Mouse (Mus musculus) myocyte (in vitro differentiated cells): Measurements from ENCODE around the gene Cav1.

Experiments used
- MAX ChIP-seq: IDR thresholded peaks from one replicate; pipeline ENCODE4 v1.6.1; 2011; ENCODE audit warnings: low read depth, mild to moderate bottlenecking, control low read depth
- POLR2A ChIP-seq: IDR thresholded peaks from one replicate; pipeline ENCODE4 v1.6.1; 2011; ENCODE audit warnings: low read depth, mild to moderate bottlenecking, control low read depth, moderate library complexity; ENCODE audit not compliant: insufficient read length
- SRF ChIP-seq: IDR thresholded peaks from one replicate; pipeline ENCODE4 v1.6.1; 2011; ENCODE audit warnings: low read depth; ENCODE audit not compliant: control insufficient read depth, insufficient read length
- TCF12 ChIP-seq: IDR thresholded peaks from one replicate; pipeline ENCODE4 v1.6.1; 2011; ENCODE audit warnings: mild to moderate bottlenecking, control low read depth; ENCODE audit not compliant: poor library complexity, insufficient read depth, severe bottlenecking
- TCF3 ChIP-seq: IDR thresholded peaks from one replicate; pipeline ENCODE4 v1.6.1; 2011; ENCODE audit warnings: low read depth, control low read depth; ENCODE audit not compliant: insufficient read length

DNA sequence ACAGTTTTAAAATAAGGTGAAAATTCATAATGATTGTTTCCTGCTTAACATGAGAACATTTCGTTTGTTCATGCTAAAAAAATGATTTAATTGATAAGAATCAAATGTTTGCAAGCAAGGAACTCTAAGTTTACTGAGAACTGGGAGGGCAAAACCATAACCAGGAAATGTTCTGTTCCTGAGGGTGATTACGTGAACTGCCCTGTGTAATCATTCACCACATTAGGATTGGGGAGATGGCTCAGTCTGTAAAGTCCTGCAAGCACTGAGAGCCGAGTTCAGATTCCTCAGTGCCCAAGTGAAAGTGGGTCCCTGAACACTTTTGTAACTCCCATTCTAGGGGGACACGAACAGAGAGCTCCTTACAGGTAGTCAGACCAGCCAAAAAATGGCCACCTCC lies 41.1 kb upstream of the Cav1 start:
- TF ChIP-seq POLR2A (no peak), TCF12 (no peak), TCF3 (no peak), MAX (no peak), SRF (no peak)
